Mouse (Mus musculus) gastrocnemius, postnatal 4 days (tissue): ENCODE data around the gene I830077J02Rik. TPM values are rescaled to one million over a fixed set of nuclear protein-coding genes. Genes with fewer than 3 reads are reported as not detected.

Source experiments
- DNase-seq, 2 experiments: peaks; one replicate each; pipeline ENCODE4 v3.0.0; 2021 to 2022; ENCODE audit warnings: low spot score in 2 of 2, mixed read lengths in 2 of 2
- long read RNA-seq, 2 experiments: library from polyadenylated mRNA; stranded (forward); transcript quantifications; one replicate each; pipeline ENCODE4 v2.0.0; 2021
- total RNA-seq, 2 experiments: library from RNA; stranded (reverse); gene quantifications; 2 replicates each; pipeline ENCODE4 v1.2.3; 2021

The I830077J02Rik gene
- under 1 TPM; 0.65 to 0.71 TPM for total RNA-seq
- long read RNA-seq, experiment 1, result 0 reads
- long read RNA-seq, experiment 2, result 0 reads

DNA sequence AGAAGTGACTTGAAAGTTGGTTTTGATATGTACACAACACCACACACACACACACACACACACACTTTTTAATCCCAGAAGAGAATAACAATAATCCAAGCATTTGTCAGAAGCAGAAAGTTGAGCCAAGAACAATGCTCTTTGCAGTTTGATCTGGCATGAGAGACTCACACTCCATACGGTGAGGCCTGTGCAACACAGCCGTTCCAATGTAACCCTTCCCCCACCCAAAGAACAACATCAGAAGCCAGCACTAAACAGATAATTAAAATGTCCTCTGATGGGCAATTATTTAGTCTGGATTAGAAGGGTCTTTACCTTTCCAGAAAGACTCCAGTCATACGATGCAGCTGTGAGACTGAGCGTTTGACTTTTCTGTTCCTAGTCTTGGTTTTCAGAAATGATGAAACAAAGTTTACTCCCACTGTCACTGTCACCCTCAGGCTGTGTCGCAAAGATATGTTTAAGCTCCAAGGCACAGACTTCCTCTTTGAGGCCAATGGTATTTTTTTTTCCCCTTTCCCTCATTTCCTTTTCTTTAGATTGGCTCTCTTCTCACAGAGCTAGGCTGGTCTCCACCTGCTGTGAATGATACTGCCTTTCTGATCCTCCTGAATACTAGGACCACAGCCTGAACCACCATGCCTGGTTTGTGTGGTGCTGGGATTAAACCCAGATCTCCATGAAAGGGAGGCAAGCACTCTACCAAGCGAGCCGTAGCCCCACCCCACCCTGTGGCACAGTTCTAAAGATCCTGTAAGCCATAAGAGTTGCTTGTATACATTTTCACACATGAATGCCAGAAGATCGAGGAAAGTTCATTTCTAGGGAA is at the start of gene I830077J02Rik:
Gene I830077J02Rik, minus strand, starts transcription at position 425 of the 832 bp plus-strand sequence.
- DNase-seq, result no peak

DNA sequence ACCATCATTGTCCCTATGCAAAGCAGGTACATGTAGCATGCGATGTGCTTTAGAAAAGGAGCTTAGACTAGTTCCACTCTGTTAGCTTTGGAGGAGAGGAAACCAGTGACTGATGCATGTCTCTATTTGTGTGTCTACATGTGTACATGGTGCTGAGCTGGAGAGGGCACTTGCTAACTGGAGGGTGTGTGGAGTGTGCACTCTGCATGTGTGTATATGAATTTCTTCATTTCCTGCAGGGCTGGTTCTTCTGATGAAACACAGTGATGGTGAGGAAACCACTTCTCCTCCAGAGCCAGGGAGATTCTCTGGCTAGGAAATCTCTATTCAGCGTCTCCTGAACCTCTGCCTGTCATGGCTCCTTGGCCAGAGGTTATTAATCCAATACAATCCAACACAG is 41.7 kb upstream of the I830077J02Rik start:
- no peak for DNase-seq

DNA sequence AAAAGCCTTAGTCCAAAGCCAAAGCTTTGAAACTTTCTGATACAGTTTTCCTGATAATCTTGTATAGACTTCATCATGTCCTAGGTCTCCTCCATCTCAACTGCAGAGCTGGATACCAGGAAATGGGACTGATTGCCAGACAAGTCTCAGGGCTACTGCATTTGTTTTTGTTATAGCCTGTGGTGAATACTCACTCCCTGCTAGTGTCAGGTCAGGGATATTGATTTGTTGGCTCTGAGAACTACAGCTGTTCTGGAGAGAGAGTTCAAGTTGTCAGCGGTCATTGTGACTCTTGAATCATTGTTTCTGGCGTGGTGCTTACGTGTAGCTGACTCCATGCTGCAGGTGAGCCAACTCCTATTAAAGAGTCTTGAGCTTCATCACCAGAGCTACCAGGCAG is 40.9 kb upstream of the I830077J02Rik start, which contains the start of gene Ovgp1:
Gene Ovgp1, plus strand, starts transcription at position 301 of the 400 bp plus-strand sequence.
- no peak for DNase-seq

DNA sequence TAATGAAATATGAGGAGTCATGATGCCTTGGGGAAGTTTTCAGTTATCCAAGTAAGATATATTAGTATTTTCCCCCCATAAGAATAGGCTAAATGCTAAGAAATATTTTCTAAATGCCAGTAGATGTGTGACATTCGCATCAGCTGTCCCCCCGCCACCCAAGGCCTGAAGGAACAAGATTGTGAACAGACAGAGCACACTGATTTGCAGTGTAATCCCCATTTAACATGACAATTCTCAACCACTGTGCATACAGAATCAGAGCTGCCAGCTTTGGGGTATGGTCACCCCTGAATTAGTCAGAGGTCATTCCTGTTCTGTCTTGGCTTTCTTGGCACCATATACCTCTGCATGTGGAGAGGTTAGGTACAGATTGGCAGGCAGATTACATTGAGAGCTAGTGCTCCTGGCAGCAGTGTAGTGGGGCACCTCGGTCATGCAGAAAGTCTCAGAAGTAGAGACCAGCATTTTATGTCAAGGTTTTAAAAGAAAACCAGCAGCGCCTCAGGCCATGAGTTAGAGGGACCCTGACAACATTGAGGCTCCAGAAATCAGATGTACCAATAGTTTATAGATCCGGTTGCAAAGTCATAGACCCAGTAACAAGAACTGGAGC is 39.5 kb upstream of the I830077J02Rik start:
- no peak for DNase-seq

DNA sequence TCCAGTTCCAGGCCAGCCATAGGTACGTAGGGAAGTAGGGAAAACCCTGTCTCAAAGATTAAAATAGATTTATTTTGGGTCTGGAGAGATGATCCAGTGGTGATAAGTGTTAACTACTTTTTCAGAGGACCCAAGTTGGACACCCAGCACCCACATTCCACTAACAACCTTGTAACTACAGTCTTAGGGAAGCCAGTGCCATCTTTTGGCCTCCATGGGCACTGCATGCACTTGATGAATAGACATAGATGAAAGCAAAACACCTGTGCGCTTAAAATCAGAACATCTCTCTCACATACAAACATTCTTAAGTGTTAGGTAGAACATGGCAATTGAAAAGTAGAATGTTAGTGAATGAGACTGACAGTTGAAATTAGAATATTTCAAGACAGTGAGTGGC is 28.2 kb upstream of the I830077J02Rik start:
- no peak for DNase-seq

DNA sequence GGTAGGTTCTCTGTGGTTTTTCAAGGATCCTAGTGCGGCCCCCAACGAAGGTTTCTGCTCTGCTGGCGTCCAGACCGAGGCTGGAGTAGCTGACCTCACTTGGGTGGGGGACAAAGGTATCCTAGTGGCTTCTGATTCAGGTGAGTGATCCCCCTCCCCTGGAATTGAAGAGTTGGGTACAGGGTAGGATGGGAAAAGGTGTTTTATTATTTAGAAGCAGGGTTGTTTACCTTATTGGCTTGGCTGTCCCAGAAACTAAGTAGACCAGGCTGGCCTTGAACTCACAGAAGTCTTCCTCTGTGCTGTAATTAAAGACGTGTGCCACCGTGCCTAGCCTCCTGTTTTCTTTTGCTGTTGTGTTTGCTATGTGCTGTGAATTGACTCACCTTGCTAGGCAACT is 27.5 kb upstream of the I830077J02Rik start, which contains the start of gene Atp5f1:
Gene Atp5f1, minus strand, starts transcription at position 101 of the 400 bp plus-strand sequence.
- no peak for DNase-seq

DNA sequence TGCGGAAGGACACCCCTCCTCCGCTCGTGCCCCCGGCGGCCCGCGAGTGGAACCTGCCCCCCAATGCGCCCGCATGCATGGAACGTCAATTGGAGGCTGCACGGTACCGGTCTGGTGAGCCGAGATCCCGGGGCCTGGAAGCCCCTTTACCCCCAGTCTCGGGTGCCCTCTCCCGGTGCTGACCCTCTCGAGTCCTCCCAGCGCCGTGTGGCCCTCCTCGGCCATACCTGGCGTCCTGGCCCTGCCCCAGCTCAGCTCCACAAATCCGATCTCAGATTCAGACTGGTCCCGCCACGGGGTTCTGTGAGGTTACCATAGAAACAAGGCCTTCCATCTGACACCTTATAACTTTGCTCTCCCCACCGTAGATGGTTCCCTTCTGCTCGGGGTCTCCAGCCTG is 27.1 kb upstream of the I830077J02Rik start:
- no peak for DNase-seq

DNA sequence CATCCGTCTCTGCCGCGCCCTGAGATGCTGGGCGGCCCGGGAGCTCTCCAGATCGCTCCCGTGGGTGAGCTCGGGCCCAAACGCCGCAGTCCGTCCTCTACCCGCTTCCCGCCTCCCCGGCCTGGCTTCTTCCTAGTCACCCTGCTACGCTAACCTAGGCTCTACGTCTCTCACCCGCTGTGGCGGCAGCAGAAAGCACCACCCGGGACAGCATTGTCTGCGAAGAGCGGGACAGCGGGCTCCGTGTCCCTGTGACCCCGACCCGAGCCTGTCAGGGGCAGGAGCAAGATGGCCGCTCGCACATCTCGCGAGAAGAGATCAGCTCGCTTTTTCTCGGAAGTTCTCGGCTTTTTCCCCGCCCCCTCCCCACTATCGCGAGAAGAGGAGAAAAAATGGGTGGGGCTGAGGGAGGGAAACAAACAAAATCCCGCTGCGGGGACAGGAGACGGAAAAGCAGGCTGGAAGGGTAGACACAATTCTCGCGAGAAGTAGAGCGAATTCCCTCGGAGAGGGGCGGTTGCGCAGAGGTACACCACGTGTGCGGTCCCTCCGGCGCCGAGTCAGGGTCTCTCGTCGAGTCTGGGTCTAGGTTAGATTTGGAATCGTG is 26.6 kb upstream of the I830077J02Rik start, which contains the start of gene Wdr77:
Gene Wdr77, plus strand, starts transcription at position 396 of the 607 bp plus-strand sequence.
- DNase-seq, result peak; percentile 88 to 95

DNA sequence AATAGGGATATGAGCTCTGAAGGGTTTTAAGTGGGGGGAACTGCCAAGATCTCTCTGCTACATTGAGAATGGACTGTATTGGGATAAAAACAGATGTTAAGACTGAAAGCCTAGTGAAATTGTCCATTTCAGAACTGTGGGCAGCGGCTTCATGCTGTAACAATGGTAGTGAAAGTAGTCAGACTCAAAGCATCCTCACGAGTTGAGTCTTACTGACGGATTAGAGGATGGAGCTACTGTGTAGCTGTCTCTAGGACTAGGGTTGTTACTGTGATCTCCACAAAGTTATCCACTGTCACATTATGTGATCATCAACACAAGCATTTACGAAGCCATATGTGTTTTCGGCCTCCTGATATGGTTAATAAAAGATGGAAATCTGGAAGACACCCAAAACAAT is 25.7 kb upstream of the I830077J02Rik start:
- no peak for DNase-seq

DNA sequence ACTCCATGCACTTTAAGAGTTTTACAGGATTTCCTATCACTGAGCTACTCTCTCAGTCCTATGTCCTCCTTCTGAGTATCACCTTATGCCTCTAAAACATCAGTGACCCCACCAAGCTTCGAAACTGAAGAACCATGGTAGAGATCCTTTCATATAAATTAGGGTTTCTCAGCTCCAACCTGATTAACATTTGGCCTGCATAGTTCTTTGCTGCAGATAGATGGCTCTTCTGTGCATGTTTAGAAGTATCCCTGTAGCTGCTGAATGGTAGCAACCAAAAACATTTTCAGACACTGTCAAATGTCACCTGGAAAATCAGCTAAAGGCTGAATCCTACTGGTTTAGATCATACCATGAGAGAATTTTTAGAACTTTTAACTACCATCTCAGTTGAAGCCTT is 24.8 kb upstream of the I830077J02Rik start:
- DNase-seq, result no peak

DNA sequence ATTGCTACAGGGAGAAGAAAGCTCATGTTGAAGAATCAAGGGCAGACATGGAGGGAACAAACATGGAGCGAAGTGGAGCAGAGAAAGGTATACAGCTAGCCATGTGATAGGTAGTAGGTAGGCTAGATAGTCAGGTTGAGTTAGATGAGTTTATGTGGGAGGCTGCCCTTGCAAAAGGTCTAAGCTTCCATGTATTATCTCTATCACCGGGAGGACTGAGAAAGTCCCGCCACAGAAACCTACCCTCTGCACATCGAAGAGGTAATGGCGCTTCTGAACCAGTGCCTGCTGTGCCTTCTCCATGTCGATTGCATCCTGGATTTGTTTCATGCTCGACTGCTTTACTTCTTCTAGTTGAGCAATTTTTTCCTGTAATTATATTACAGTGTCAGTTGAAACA is 18.9 kb upstream of the I830077J02Rik start:
- no peak for DNase-seq

DNA sequence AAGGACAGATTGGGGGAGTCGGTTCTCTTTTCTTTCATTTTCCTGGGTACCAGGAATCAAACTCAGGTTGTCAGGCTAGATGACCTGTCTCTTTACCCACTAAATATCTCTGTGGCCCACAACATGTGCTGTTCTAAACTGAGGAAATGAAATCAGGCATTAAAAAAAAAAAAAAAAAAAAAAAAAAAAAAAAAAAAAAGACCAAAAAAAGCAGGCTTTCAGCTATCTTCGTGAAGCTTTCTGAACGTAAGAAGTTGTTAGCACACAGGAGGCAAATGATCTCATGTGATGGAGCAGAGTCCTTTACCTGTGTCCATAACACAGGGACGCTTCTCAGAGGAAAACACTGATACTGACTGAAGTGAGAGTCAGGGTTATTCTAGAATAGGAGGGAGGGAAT is 3.6 kb upstream of the I830077J02Rik start:
- no peak for DNase-seq

DNA sequence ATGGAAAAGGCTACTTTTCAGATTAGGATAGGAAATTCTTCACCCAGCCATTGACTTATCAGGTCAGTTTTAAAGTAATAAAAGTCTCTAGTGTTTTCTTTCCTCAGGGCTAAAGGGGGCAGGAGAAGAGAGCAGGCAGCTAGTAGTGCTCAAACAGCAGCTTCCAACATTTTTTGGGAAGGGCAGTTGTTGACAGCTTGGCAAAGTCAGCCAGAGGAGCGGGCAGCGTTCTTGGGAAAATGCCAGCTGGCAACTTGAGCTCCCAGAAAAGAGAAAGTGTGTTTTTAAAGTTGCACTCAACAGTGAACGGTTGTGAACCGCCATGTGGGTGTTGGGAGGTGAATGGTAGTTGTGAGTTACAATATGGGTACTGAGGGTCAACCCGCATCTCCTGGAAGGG is 2.6 kb upstream of the I830077J02Rik start:
- DNase-seq, result peak in 1 of 2 experiments; percentile 37

DNA sequence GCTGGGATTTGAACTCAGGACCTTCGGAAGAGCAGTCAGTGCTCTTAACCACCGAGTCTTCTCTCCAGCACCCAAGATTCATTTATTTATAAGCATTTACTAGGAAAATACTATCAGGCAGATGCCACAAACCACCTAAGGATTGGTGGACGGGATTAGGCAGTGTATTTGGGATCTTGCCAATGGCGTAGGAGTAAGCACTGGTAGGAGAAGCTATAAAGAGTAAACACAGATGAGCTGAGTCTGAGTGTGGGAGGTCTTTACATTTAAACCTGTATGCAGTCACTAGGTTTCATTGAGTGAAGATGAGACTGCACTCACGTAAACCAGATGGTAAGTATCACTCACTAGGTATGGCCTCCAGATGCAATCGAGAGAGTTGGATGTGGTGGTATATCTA is 1.5 kb upstream of the I830077J02Rik start:
- DNase-seq, result no peak

DNA sequence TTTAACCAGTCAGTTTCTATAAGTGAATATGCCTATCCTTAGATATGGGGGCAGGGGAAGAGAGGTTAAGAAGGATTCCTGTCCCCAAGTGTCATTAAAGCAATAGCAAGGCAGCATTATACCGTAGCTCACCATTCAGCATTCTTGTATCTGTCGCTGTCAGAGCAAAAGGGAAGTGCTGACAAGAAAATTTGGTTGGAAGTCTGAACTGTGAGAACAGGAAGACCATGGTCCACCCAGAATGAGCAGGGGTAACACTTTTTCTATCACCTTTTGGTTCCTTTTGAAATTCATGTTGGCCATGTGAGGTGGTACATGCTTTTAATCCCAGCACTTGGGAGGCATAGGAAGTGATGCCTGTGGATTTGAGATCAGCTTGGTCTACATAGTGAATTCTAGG is 1.4 kb downstream of the I830077J02Rik start:
- DNase-seq, result no peak

DNA sequence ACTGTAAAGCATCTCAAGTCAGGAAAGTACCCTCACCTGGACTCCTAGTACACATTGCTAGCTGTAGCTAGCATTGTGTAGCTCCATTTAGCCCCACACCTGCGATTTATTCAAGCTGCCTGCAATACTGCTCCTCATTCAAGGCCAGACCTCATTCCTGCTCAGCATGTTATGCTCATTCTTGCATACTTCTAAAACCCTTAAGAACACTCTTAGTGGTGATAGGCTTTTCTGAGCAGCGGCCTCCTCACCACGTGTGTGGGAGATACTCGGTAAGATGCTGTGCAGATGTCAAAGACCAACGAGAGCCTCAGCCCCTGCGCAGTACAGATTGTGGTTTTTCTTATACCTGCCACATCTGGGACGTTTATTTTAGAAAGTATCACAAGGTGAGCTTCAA is 2.6 kb downstream of the I830077J02Rik start:
- no peak for DNase-seq

DNA sequence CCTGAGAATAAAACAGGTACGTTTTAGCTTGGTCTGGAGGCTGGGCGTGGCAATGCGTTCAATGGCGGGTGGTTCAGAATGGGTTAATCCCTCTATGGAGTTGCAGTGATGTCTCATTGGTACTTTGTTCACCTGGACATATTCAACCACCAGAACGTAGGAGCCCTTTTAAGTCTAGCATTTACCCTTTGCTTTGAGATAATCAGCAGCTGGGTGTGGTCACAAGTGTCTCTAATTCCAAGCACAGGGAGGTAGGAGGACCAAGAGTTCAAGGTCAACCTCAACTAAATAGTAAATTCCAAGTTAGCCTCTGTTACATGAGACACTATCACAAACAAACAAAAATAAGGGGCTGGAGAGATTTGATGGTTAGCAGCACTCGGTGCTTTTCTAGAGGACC is 3.7 kb downstream of the I830077J02Rik start:
- no peak for DNase-seq

DNA sequence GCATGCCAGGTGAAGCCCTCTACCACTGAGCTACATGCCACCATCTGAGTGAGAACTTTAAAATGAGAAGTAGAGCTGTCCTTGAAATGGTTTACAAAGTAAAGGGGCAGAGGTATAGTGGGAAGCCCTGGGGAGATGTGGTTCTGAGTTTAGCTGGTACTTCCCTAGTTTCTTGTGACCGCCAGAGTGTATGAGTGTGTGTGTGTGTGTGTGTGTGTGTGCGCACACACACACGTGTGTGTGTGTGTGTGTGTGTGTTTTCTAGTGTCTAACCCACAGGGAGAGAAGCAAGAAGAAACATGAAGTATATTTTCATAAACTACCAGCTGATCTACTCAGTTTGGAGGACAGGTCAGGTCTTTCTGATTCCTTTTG is 4.3 kb downstream of the I830077J02Rik start:
- no peak for DNase-seq

DNA sequence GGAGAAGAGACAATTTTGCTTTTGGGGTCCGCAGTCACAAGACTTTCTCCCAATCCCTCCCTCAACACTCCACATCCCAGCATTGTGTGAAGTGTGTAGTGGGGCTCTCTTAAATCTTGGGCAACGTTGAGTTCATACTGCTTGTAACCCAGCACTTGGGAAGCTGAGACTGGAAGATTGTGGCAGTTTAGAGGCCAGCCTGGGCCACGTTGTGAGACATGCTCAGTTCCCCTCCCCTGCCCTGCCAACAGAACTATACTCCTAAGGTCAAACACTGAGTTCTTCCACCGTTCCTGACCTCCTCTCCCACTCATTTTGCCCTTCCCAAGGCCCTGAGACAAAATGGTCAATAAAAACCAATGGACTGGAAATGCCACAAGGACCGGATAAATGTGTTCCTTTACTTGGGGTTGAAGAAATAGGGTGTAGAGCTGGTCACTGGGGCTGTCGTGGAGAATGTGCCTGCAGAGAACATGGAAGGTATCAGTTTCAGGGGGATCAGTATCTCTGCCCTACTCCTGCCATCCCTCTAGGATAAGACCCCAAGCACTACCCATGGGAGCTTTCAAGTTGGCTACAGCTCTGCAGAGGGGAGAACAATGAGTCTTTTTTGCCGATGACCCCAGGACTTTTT is 4.8 kb downstream of the I830077J02Rik start:
- no peak for DNase-seq

DNA sequence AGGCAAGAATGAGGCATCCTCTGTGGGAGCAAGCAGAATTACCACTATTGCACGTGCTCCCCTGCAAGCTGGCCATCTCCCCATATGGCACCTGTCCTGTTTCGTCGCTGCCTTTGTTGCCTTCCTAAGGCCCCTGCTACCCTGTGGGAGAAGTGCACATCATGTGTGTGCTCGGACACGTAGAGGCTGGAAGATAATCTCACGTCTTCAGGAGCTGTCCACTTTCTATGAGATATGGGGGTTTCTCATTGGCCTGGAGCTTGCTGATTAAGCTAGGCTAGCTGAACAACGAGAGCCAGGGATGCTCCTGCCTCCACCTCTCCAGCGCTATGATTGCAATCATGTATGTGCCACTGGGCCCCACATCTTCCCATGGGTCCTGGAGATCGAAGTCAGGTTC is 7.8 kb downstream of the I830077J02Rik start:
- no peak for DNase-seq

DNA sequence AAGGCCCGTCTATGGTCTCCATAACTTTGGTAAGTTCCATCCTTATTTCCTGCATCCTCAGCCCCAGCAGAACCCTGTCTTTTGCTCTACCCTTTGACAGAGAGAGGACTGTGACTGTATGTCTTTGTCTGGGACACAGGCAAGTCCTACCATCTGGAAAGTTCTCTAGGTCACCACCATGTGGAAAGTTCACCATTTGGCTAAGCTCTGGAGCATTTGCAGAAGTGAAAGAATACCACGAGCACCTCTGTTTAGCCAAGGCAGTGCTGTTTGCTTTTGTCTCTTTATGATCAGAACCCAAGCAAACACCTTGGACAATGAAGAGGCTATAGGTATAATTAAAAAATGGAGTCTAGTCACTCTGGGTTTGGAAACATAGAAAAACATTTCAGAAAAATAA is 10.5 kb downstream of the I830077J02Rik start:
- DNase-seq, result no peak
